Mouse (Mus musculus) limb, embryonic 10.5 days (tissue): Measurements from ENCODE around the gene Mettl27. TPM values are rescaled to one million over a fixed set of nuclear protein-coding genes. Genes with fewer than 3 reads are reported as not detected.

Experiments used
- DNase-seq: peaks from one replicate; pipeline ENCODE4 v3.0.0-alpha.2; 2017; ENCODE audit warnings: low spot score
- H3K27ac ChIP-seq: fragments of 300-500 bp; sonication (generic); 2 replicates; pipeline ENCODE4 v1.5.1; 2016; ENCODE audit warnings: mild to moderate bottlenecking
- H3K27me3 ChIP-seq: fragments of 300-500 bp; sonication (generic); 2 replicates; pipeline ENCODE4 v1.6.1; 2016; ENCODE audit warnings: low read depth, mild to moderate bottlenecking; ENCODE audit not compliant: poor library complexity, severe bottlenecking
- H3K36me3 ChIP-seq: fragments of 300-500 bp; sonication (generic); 2 replicates; pipeline ENCODE4 v1.6.1; 2016; ENCODE audit warnings: mild to moderate bottlenecking, moderate library complexity
- H3K4me1 ChIP-seq: fragments of 300-500 bp; sonication (generic); 2 replicates; pipeline ENCODE4 v1.6.1; 2016
- H3K4me3 ChIP-seq: fragments of 300-500 bp; sonication (generic); 2 replicates; pipeline ENCODE4 v1.5.1; 2016; ENCODE audit warnings: mild to moderate bottlenecking, moderate library complexity
- H3K9me3 ChIP-seq: fragments of 300-500 bp; sonication (generic); replicated peaks from 2 replicates; pipeline ENCODE4 v1.6.1; 2016; ENCODE audit warnings: mild to moderate bottlenecking
- WGBS: fragments of 180-500 bp; shearing (Covaris S2); methylation state at CpG from one replicate; pipeline ENCODE4 v1.1.7; 2016; 5-methylcytosine and 5-hydroxymethylcytosine counted together
- polyA plus RNA-seq: library from polyadenylated mRNA; unstranded; fragments of >200 nt; fragmentation: Nextera tagmentation; extraction: Ambion mirVana; gene quantifications from 2 replicates; pipeline ENCODE4 v1.2.1, GENCODE M21; 2016

The Mettl27 gene
- polyA plus RNA-seq, 1 experiment from 2014 or later, result 16.5 TPM

DNA sequence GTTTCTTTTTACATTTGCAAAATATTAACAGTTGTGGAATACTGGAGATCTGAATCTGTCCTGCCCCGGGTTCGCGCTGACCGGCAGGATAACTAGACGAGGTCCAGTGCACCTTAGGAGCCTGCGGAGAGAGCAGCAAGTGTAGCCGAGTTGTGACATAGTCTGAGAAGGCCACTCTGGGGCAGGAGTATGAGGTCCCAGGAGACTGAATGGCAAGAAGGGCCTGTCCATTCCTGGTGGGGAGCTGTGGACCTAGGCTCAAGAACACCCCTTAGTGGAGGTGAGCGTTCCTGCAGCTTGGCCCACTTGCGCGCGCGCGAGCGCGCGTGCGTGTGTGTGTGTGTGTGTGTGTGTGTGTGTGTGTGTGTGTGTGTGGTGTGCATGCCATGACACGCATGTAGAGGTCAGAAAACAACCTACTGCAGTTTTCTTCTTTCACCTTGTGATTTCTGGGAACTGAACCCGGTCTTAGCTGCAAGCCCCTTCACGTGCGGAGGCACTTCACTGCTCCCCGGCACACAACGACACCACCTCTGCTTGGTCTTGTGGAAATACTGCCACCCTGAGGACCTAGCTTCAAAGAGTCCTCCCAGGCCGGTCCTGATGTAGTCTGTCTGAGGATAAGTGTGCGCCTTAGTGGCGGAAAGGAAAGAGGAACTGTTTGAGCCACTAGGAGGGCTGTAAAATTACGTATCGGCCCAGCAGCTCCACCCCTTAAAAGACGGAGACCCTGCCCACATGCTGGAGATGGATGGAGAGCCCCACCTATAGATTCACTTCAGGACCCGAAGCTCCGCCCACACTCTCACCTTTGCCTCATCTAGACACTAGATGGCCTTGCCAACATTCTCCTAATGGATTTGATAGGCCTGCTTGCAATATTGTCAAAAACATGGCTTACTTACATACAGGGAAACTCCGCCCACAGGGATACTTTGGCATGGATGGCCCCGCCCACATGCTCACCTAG, 34.0 kb downstream of the Mettl27 start:
- Histone ChIP-seq H3K4me1 (peaks cover 26% of the 10 kb centered on the region), H3K27me3 (0 out of 2 replicates have a peak, but pooled peaks cover 4% of the 10 kb centered on the region), H3K9me3 (no peaks in the 10 kb centered on the region), H3K27ac (no peak overlapping the region), H3K4me3 (peak overlapping the region; percentile 45), H3K36me3 (no peaks in the 10 kb centered on the region)
- 4% methylated on average over 33 of the region's 33 CpGs for WGBS
- DNase-seq, result peak; percentile 50

DNA sequence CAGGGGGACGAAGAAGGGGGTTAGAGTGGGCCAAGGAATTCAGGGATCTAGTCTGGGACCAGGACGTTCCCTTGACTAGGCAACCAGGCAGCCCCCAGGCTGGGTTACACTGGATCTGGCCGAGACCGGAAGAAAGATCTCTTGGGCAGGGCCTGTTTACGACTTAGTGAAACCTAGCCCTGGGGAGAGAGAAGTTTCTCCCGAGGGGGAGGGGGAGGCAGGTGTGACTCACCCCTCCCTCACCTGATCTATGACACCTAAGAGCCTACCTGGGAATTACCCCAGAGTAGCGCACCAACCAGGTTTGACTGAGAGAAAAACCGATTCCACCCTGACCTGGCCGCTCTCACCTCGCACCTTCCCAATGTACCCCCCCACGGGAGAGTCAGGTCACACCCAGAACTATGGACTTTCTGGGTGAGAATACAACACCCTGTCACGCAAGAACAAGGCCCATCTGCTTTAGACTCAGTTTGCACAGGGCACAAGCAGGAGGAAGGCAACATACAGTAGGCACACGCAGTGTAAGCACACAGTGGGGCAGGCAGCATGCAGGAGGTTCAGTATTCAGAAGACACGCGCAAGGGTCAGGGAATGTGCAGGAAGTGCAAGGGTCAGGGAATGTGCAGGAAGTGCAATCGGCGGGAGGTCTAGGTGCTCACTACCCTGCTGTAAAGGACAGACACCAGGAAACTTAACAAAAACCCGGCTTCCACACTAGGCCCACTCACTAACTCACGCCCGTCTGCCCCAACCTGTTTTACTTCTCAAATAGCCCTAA, 35.2 kb downstream of the Mettl27 start:
- H3K4me1 ChIP-seq, result peaks cover 26% of the 10 kb centered on the region
- H3K4me3 ChIP-seq, result no peak overlapping the region
- 0 out of 2 replicates have a peak, but pooled peaks cover 4% of the 10 kb centered on the region for H3K27me3 ChIP-seq
- no peak overlapping the region for H3K27ac ChIP-seq
- no peaks in the 10 kb centered on the region for H3K36me3 ChIP-seq
- no peaks in the 10 kb centered on the region for H3K9me3 ChIP-seq
- DNase-seq, result no peak
- 66% methylated on average over 20 of the region's 20 CpGs for WGBS

DNA sequence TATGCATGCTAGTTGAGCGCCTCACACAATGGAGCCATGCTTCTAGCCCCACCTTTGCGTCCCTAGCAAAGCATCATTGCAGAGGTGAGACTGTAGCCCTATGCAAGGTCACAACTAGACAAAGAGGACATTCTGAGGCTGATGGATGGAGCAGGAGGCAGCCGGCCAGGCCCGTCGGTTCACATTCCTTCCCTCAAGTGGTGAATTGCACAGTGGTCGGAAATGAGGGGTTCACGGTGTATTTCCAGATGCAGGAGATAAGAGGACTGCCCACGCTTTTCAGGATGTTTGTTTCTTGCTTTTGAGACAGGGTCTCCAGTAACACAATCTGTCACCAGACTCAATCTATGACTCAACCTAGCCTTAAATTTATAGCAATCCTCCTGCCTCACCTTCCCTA, 38.5 kb downstream of the Mettl27 start:
- peak; percentile 45 for DNase-seq
- WGBS, result 74% methylated on average over 8 of the region's 8 CpGs
- H3K36me3 ChIP-seq, result no peaks in the 10 kb centered on the region
- no peak overlapping the region for H3K27ac ChIP-seq
- no peak overlapping the region for H3K4me3 ChIP-seq
- peaks cover 22% of the 10 kb centered on the region for H3K4me1 ChIP-seq
- 0 out of 2 replicates have a peak, but pooled peaks cover 4% of the 10 kb centered on the region for H3K27me3 ChIP-seq
- no peaks in the 10 kb centered on the region for H3K9me3 ChIP-seq

DNA sequence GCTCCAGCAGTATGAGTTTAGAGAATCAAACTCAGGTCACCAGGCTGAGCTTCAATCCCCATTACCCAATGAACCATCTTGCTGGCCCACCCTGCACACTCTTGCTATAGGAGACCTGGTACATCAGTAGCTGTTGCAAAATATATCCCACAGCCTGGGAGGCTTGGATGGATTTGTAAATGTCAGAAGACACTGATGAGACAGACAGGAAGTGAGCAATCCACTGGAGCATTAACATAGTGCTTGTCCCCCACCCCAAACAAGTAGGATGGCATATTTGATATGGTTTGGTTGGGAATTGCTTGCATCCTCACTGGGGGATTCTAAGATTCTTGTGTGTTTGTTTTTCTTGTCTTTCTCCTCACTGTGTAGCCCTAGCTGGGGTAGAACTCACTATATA, 40.9 kb downstream of the Mettl27 start:
- no peaks in the 10 kb centered on the region for H3K36me3 ChIP-seq
- H3K27ac ChIP-seq, result no peak overlapping the region
- H3K27me3 ChIP-seq, result no peaks in the 10 kb centered on the region
- DNase-seq, result no peak
- H3K4me1 ChIP-seq, result no peaks in the 10 kb centered on the region
- H3K4me3 ChIP-seq, result no peak overlapping the region
- H3K9me3 ChIP-seq, result no peaks in the 10 kb centered on the region

DNA sequence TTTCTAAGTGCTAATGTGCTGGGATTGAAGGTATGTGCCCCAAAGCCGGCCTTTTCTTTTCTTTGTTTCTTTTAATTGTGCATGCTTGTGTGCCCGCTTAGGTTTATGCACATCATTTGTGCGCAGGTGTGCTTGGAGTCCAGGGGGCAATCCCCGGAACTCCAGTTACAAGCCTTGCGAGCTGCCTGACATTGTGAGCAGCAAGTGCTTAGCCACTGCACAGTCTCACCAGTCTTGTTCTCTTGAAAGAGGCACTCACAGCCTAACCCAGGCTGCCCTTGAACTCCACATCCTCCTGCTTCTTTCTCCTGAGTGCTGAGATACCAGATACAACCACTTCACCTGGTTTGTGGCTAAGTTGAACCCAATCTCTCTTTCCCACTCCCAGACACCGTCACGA, 41.4 kb downstream of the Mettl27 start:
- Histone ChIP-seq H3K36me3 (no peaks in the 10 kb centered on the region), H3K9me3 (no peaks in the 10 kb centered on the region), H3K4me1 (no peaks in the 10 kb centered on the region), H3K27ac (no peak overlapping the region), H3K27me3 (no peaks in the 10 kb centered on the region), H3K4me3 (no peak overlapping the region)
- no peak for DNase-seq
- WGBS, result 89% methylated on average over 7 of the region's 7 CpGs

DNA sequence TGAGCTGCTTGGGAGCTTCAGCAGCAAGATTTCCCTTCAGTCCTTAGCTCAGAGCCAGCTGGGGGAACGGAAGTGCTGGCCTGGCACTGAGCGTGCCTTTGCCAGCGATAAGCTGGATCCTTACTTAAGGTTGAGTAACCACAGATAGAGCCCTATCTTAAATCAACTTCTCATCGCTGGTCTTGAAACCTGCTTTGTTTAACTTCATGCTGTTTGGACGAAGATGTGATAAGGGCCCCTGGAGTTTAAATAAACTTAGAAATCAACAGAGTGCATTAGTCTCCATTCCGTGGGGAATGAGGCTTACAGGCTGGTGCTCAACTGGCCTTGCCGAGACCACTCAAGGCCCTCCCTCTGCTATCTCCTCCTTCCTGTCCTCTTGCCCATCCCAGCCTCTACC, 42.1 kb downstream of the Mettl27 start:
- WGBS, result 80% methylated on average over 7 of the region's 7 CpGs

DNA sequence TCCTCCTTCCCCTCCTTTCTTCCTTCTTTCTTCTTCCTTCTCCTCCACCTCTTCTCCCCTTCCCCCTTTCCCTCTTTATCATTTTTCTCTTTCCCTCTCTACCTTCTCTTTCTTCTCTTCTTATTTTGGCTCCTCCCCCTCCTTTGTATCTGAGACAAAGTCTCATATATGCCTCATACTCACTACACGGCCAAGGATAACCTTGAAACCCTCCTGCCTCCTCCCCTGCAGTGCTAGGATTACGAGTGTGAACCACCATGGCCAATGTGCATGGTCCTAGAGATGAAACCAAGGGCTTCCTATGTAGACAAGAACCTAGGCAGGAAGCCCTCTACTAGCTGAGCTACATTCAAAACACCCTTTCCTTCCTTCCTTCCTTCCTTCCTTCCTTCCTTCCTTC, 42.8 kb downstream of the Mettl27 start:
- DNase-seq, result no peak
- H3K36me3 ChIP-seq, result no peaks in the 10 kb centered on the region
- no peaks in the 10 kb centered on the region for H3K4me1 ChIP-seq
- 72% methylated on average over 2 of the region's 2 CpGs for WGBS
- no peaks in the 10 kb centered on the region for H3K27me3 ChIP-seq
- no peak overlapping the region for H3K27ac ChIP-seq
- no peaks in the 10 kb centered on the region for H3K9me3 ChIP-seq
- no peak overlapping the region for H3K4me3 ChIP-seq

More for the DNA sequence above, 42.1 kb downstream of the Mettl27 start:
- no peaks in the 10 kb centered on the region for H3K36me3 ChIP-seq
- H3K4me3 ChIP-seq, result no peak overlapping the region
- no peaks in the 10 kb centered on the region for H3K27me3 ChIP-seq
- H3K4me1 ChIP-seq, result no peaks in the 10 kb centered on the region
- DNase-seq, result no peak
- no peaks in the 10 kb centered on the region for H3K9me3 ChIP-seq
- no peak overlapping the region for H3K27ac ChIP-seq

DNA sequence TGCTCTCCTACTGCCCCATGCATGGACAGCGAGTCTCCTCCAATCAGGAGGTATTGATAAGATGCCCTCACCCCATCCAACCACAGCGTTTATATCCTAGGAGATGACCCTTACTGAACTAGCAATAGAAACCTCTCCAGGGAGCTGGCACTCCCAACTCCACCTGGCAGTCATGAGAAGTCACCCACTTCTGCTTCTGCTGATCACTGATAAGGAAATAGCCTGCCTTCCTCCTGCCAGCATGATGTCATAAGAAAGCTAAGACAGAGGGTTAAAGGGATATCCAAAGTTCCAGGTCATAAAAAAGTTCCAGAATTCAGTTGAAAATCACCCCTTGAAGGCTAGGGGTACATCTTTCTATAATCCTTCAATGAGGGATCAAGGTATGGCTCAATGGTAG, 44.0 kb downstream of the Mettl27 start:
- 94% methylated on average over 2 of the region's 2 CpGs for WGBS
- Histone ChIP-seq H3K27me3 (no peaks in the 10 kb centered on the region), H3K4me3 (no peak overlapping the region), H3K9me3 (no peaks in the 10 kb centered on the region), H3K27ac (no peak overlapping the region), H3K36me3 (no peaks in the 10 kb centered on the region), H3K4me1 (no peaks in the 10 kb centered on the region)
- no peak for DNase-seq

DNA sequence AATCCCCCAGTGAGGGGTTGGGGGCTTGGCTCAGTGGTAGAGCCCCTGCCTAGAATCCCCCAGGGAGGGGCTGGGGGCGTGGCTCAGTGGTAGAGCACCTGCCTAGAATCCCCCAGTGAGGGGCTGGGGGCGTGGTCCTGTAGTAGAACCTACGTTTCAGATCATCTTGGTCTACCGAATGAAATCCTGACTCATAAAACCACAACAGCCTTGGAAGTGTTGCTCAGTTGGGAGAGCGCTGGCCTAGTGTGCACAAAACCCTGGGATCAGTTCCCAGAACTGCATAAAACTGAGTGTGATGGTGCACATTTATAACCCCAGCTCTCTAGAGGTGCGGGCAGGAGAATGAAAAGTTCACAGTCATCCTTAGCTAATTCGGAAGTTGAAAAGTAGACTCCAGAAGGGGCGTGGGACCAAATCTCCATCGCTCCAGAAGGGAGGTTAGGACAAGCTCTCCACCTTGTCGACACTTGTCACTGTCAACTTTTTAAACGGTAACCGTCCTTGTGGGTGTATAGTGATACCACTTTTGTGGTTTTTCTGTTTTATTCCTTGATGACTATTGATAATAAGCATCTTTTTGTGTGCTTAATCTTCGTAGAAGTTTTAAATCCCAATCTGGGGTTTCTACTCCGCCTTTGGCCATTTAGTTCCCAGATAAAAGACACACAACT, 44.5 kb downstream of the Mettl27 start:
- H3K4me3 ChIP-seq, result no peak overlapping the region
- H3K27me3 ChIP-seq, result no peaks in the 10 kb centered on the region
- WGBS, result 84% methylated on average over 14 of the region's 14 CpGs
- no peak for DNase-seq
- H3K27ac ChIP-seq, result no peak overlapping the region
- H3K36me3 ChIP-seq, result no peaks in the 10 kb centered on the region
- H3K9me3 ChIP-seq, result no peaks in the 10 kb centered on the region
- no peaks in the 10 kb centered on the region for H3K4me1 ChIP-seq

DNA sequence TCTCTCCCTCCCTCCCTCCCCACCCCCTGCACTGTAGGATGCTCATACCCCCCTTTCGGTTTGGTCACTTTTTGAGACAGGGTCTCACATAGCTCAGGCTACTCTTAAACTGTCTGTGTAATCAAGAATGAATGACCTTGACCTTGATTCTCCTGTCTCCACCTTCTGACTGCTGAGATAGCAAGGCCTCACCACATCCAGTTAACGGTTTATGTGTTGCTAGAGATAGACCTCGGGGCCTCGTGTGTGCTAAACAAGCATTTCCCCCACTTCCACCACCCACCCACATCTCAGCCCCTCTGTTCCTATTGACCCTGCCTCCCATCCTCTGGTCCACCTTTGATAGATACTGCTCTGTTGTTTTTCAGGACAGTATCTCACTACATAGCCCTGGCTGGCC, 45.7 kb downstream of the Mettl27 start:
- 84% methylated on average over 4 of the region's 4 CpGs for WGBS

DNA sequence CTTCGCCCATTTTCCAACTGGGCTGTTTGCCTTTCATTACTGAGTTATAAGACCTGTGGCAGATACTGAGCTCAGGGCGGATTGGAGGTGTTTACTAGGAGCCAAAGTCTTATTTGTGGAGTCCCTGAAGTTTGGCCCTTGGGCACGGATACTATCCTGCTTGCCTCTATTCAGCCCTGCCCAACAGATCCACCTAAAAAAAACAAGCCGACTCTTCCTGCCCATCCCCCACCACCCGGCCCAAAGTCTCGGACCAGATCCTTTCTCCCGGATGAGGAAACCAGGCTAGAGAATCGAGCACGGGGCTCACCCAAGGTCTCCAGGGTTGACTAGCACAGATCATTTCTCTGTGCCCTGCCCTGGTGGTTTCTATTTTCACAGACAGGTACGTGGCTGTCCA, 49.0 kb downstream of the Mettl27 start:
- DNase-seq, result no peak
- Histone ChIP-seq H3K4me1 (peaks cover 7% of the 10 kb centered on the region), H3K27ac (no peak overlapping the region), H3K27me3 (peaks cover 32% of the 10 kb centered on the region), H3K4me3 (no peak overlapping the region), H3K9me3 (no peaks in the 10 kb centered on the region), H3K36me3 (no peaks in the 10 kb centered on the region)
- WGBS, result 70% methylated on average over 10 of the region's 10 CpGs

More for the DNA sequence above, 45.7 kb downstream of the Mettl27 start:
- Histone ChIP-seq H3K9me3 (no peaks in the 10 kb centered on the region), H3K27ac (no peak overlapping the region), H3K27me3 (no peaks in the 10 kb centered on the region), H3K36me3 (no peaks in the 10 kb centered on the region), H3K4me1 (no peaks in the 10 kb centered on the region), H3K4me3 (no peak overlapping the region)
- DNase-seq, result no peak

DNA sequence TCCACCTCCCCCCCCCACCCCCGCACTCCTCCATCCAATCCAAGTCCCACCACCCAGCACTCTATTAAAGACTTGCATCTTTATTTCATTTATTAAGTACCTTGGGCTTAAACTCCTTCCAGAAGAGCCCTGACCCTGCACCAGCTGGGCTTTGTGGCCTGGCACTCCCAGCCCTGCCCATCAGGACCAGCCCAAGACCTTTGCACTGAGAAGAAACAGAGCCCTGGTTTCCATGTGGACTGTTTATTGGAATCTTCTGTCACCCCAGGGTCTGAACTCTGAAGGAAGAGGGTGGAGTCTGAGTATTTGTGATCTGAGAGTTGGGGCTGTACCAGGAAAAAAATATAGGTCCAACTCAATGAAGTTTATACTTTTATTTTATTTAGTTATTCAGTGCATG, 50.9 kb downstream of the Mettl27 start:
- H3K4me1 ChIP-seq, result peaks cover 17% of the 10 kb centered on the region
- H3K27me3 ChIP-seq, result peaks cover 52% of the 10 kb centered on the region
- no peaks in the 10 kb centered on the region for H3K9me3 ChIP-seq
- no peaks in the 10 kb centered on the region for H3K36me3 ChIP-seq
- DNase-seq, result no peak
- H3K4me3 ChIP-seq, result no peak overlapping the region
- 95% methylated on average over 1 of the region's 1 CpGs for WGBS
- no peak overlapping the region for H3K27ac ChIP-seq

DNA sequence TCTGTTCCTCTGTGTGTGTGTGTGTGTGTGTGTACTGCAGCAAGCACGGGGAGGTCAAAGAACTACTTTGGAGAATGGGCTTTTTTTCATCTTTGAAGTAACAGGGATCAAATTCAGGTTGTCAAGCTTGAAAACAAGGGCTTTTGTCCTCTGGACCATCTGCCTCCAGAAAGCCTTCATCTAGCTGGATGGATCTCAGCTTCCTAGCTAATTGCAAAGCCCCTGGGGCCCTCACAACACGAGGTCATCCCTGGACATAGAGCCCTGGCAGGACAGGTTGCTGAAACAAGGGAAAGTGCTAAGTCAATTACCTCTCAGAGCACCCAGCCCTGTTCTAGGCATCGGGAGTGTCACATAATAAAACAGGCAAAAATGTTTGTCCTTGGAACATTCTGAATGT, 51.6 kb downstream of the Mettl27 start:
- Histone ChIP-seq H3K9me3 (no peaks in the 10 kb centered on the region), H3K4me1 (peaks cover 17% of the 10 kb centered on the region), H3K4me3 (no peak overlapping the region), H3K27me3 (peaks cover 59% of the 10 kb centered on the region), H3K36me3 (no peaks in the 10 kb centered on the region), H3K27ac (no peak overlapping the region)
- DNase-seq, result no peak
- WGBS, result 33% methylated on average over 3 of the region's 3 CpGs
